Mouse (Mus musculus): ENCODE measurements around the gene Mpped1.

Mpped1 gene

DNA sequence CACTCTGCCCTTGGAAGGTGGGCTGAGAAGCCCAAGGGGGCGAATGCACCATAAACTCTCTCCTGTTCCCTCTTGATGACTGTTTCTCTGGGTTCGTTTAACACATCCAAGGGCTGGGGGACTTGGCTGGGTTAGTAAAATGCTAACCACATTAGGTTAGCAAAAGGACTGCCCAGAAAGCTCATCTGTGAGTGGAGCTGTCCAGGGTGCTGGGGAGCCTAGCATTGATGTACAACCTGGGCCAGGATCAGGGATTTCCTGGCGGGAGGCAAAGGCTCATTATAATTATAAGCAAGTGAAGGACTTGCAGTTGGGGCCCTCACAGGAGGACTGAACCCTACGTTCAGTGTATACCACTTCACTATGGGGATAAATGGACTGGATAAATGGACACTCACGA lies 100.6 kb downstream of the Mpped1 start:
- in situ Hi-C loops (cut with MseI, MboI): no loop called here

DNA sequence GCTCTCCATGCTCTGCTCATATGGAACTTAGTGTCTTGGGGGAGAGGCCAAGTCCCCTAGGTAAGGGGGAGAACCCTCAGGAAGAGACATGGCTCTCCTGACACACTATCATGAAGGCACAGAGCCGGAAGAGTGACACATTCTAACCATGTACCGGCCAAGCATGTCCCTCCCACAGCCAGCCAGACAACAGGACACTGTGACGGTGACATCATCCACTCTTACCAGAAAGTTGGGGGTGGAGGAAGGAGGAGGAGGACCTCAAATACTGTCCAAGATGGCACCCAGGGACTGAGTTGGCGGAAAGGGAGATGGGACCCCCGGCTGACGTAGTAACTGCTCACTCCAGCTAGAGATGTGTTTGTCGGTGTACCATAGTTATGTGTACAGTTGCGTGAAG lies 104.6 kb downstream of the Mpped1 start:
- in situ Hi-C loops (cut with MseI, MboI): no loop called here

DNA sequence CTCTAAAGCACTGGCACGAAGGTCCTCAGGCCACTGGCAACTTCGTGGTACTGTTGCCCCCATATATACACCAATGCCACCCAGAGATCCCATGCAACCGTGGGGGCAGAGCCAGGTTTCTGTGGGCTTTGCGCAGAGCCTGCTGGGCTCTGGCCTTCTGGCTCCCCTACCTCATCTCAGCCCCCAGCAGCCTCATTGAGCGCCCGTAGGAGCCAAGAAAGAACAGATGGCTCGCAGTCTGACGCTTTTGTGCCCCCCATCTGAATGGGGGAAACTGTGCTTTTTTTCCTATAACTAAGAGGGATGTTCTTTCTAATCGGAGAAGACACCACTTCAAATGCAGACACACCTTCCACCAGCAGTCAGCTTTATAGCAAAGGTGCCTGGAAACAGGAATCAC lies 105.0 kb downstream of the Mpped1 start:
- in situ Hi-C loops (cut with MseI, MboI): no loop called here

DNA sequence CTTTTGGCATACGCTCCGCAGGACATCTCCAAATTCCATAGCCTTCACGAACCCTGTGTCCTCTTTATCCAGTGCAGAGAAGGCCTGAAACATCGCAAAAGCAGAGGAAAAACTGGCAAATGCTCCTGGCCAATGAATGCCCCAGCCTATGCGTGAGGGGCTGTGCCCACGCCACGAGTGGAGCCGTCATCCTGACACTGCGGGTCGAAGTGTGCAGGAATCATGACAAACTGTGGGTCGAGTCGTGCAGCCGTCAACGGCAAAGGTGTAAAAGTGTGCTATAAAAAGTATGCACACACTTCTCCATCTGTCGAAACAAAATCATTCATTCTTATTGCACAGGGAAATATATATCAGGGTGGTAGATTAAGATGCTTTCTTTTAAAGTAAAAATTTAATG lies 113.6 kb downstream of the Mpped1 start:
- in situ Hi-C loops (cut with MseI, MboI): no loop called here

DNA sequence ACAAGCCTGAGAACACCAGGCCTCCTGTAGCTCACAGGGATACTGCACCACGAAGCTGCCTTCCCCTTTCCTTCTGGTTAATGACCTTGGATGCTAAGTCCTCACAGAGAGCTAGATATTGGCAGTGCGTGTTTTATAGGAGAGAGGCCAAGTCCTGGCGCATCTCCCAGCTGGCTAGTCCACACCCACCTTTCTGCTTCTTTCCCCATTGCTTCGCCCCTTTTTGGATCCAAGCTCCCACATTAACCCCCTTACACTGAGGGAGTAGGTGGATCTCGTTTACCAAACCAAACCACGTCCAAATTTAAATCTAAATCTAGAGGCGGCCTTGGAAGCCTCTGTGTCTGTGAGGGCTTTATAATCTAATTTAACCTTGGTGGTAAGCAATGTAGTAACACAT lies 115.0 kb downstream of the Mpped1 start:
- in situ Hi-C loops (cut with MseI, MboI): no loop called here

DNA sequence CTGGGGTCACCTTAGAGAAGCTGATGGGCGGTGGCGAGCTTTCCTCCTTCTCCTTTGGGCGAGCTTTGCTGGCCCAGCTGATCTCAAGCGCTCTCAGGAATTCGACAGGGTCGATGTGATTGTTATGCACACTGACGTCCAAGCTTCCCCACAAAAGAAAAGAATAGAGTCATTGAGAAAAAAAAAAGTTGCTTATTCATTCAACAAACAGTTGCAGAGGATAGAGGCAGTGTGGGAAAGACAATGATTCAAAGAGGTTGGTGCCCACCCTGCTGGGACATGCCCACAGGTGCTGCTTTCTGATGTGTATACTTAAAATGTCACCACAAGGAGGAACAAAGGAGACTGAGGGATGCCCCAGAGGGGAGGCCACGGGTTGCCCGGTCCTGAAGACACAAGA lies 116.7 kb downstream of the Mpped1 start:
- in situ Hi-C loops (cut with MseI, MboI): no loop called here

DNA sequence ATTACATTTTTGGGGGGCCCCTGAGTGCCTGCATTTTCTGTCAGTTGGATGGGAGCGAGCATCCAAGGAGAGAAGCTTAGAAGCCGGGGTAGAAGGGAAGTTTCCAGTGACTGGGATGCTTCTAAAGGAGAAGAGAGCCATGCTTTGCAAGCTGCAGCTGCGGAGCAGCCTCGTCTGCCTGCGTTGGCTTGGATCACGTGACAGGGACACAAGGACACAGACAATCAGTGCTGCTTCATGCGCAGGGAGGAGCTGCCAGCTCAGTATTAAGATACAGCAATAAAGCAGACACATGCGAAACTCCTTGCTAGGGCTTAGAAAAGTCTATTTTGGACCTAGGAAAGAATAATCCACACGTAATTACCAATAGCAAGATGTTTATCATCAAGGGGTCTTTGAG lies 118.0 kb downstream of the Mpped1 start:
- in situ Hi-C loops (cut with MseI, MboI): no loop called here

DNA sequence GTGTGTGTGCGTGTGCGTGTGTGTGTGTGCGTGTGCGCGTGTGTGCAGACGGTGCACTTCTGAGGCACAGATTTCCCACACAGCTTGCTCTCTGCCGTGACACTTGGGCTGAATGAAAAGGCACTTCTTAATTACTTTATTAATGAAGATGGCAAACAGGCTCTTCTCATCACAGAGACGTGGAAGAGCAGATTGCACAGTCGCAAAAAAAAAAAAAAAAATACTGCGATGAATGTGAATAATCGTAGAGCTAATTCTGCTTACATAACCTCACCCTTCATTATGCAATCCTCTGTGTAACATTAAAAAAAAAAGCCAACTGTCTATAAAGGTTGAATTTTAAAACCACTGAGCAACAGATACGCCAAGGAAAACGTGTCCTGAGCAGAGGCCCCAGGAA lies 127.2 kb downstream of the Mpped1 start:
- in situ Hi-C loops (cut with MseI, MboI): no loop called here

Measured in mouse trophoblast stem cell (cell line).